Mouse (Mus musculus) heart, postnatal 0 days (tissue): Measurements from ENCODE around the gene Csgalnact2.

Experiments
- CTCF ChIP-seq: IDR thresholded peaks from 2 replicates; pipeline ENCODE4 v1.5.1; 2016; ENCODE audit warnings: antibody characterized with exemption, control low read depth, low read depth
- EP300 ChIP-seq: IDR thresholded peaks from 2 replicates; pipeline ENCODE4 v1.6.1; 2016; ENCODE audit warnings: antibody characterized with exemption, low read depth

DNA sequence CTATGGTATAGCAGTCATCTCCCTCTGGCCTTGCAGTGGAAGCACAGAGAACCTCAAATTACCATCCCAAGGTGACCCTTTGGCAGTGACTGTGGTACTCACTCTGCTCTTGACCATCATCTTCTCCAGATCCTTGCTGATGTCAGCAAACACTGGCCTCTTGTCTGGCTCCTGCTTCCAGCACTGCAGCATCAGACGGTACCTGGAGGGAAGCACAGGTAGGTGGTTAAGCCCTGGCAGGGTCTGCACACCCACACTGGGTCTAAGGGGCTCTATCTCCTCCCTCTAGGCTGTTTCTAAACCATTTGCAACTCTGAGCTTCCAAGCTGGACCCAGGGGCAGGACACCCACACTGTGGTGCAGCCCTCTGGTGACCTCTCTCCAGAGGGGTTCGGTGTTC lies 24.1 kb upstream of the Csgalnact2 start:
- no peak for TF ChIP-seq CTCF
- TF ChIP-seq EP300, result no peak
